Mouse (Mus musculus): ENCODE measurements at regions not wholly inside any gene's neighbourhood (a gene's known extent, or its start where the extent isn't known, plus 50 kb on each side); places are given as distances from the start of the nearest gene placed in this dataset.

DNA sequence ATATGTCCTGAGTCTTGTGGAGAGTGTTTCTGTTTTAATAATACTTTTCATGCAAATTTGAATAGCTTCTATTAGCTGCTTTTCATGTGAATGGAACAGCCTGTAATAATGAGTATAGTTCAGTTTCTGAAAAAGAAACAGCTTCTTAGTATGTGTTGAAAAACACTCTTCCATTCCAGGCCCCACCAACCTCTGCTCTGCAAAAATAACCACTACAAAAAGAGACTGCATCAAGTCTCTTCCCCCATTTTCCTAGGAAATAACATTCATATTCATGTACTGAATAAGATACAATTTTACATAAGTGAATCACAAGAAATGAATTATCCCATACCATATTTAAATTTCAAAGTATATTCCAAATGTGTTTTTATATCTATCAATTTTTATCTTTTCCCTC is 234.0 kb upstream of the Smlr1 start:
- Histone ChIP-seq H3K4me1 (no peaks in the 10 kb centered on the region), H3K27me3 (no peaks in the 10 kb centered on the region), H3K9ac (no peak overlapping the region), H3K4me3 (no peak overlapping the region), H3K9me3 (replicated peaks) (no peaks in the 10 kb centered on the region), H3K27ac (no peak overlapping the region), H3K36me3 (no peaks in the 10 kb centered on the region), H3K4me2 (replicated peaks) (no peak overlapping the region)
- ATAC-seq (ENCODE audit: low FRiP score), result no peak

- no peak overlapping the region for H3K4me3 ChIP-seq
- no peaks in the 10 kb centered on the region for H3K9me3 ChIP-seq (replicated peaks)
- no peak for ATAC-seq (ENCODE audit: low FRiP score)
- H3K9ac ChIP-seq, result no peak overlapping the region
- H3K4me2 ChIP-seq (replicated peaks), result no peak overlapping the region
- no peak overlapping the region for H3K27ac ChIP-seq
- H3K4me1 ChIP-seq, result no peaks in the 10 kb centered on the region
- WGBS, result 83% methylated on average over 5 of the region's 5 CpGs
- no peaks in the 10 kb centered on the region for H3K36me3 ChIP-seq
- no peaks in the 10 kb centered on the region for H3K27me3 ChIP-seq
Measured at GRCm38 (mm10) chr10:25768456-25768855, 232.4 kb upstream of the Smlr1 start.

DNA sequence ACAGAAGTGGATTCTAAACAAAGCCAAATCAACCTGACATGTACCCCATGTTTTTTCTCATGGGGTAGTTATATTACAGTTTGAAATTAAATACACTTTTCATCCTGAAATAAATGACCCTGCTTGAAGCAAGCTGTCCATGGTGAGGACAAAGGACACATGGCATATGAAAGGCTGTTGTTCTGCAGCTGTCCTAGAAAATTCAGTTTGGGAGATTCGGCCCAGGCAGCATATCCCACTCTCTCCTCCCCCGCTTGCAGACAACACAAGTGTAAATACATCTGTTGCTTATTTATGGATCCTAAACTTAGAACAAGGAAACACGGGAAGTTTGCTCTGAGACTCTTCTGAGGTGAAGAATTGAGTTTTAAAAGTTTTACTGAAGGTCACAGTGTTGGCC is 218.2 kb upstream of the Smlr1 start:
- Histone ChIP-seq H3K36me3 (no peaks in the 10 kb centered on the region), H3K4me2 (replicated peaks) (no peak overlapping the region), H3K9ac (no peak overlapping the region), H3K27me3 (no peaks in the 10 kb centered on the region), H3K4me3 (no peak overlapping the region), H3K9me3 (replicated peaks) (no peaks in the 10 kb centered on the region), H3K4me1 (no peaks in the 10 kb centered on the region), H3K27ac (no peak overlapping the region)
- 73% methylated on average over 3 of the region's 3 CpGs for WGBS
- no peak for ATAC-seq (ENCODE audit: low FRiP score)

GRCm38 (mm10) chr10:25742678-25743077 is 206.6 kb upstream of the Smlr1 start:
- ATAC-seq (ENCODE audit: low FRiP score), result no peak
- no peak overlapping the region for H3K4me2 ChIP-seq (replicated peaks)
- no peaks in the 10 kb centered on the region for H3K4me1 ChIP-seq
- no peaks in the 10 kb centered on the region for H3K27me3 ChIP-seq
- H3K27ac ChIP-seq, result no peak overlapping the region
- H3K4me3 ChIP-seq, result no peak overlapping the region
- H3K9me3 ChIP-seq (replicated peaks), result no peaks in the 10 kb centered on the region
- no peak overlapping the region for H3K9ac ChIP-seq
- H3K36me3 ChIP-seq, result no peaks in the 10 kb centered on the region
- WGBS, result 67% methylated on average over 3 of the region's 3 CpGs

- H3K4me3 ChIP-seq, result no peak overlapping the region
- ATAC-seq (ENCODE audit: low FRiP score), result no peak
- no peaks in the 10 kb centered on the region for H3K9me3 ChIP-seq (replicated peaks)
- H3K9ac ChIP-seq, result no peak overlapping the region
- 75% methylated on average over 2 of the region's 2 CpGs for WGBS
- no peaks in the 10 kb centered on the region for H3K36me3 ChIP-seq
- H3K27ac ChIP-seq, result no peak overlapping the region
- H3K27me3 ChIP-seq, result no peaks in the 10 kb centered on the region
- H3K4me2 ChIP-seq (replicated peaks), result no peak overlapping the region
- H3K4me1 ChIP-seq, result no peaks in the 10 kb centered on the region
Measured at GRCm38 (mm10) chr10:25740956-25741355, 204.9 kb upstream of the Smlr1 start.

- no peaks in the 10 kb centered on the region for H3K36me3 ChIP-seq
- no peaks in the 10 kb centered on the region for H3K9me3 ChIP-seq (replicated peaks)
- H3K4me3 ChIP-seq, result no peak overlapping the region
- no peaks in the 10 kb centered on the region for H3K4me1 ChIP-seq
- H3K27me3 ChIP-seq, result no peaks in the 10 kb centered on the region
- H3K9ac ChIP-seq, result no peak overlapping the region
- no peak for ATAC-seq (ENCODE audit: low FRiP score)
- no peak overlapping the region for H3K4me2 ChIP-seq (replicated peaks)
- H3K27ac ChIP-seq, result no peak overlapping the region
- 61% methylated on average over 3 of the region's 3 CpGs for WGBS
Measured at GRCm38 (mm10) chr10:25730470-25730869, 194.4 kb upstream of the Smlr1 start.

GRCm38 (mm10) chr10:25723966-25724365 is 187.9 kb upstream of the Smlr1 start:
- H3K4me3 ChIP-seq, result no peak overlapping the region
- no peak overlapping the region for H3K9ac ChIP-seq
- H3K36me3 ChIP-seq, result no peaks in the 10 kb centered on the region
- no peaks in the 10 kb centered on the region for H3K9me3 ChIP-seq (replicated peaks)
- H3K4me2 ChIP-seq (replicated peaks), result no peak overlapping the region
- WGBS, result 90% methylated on average over 1 of the region's 1 CpGs
- no peaks in the 10 kb centered on the region for H3K4me1 ChIP-seq
- no peak for ATAC-seq (ENCODE audit: low FRiP score)
- H3K27me3 ChIP-seq, result no peaks in the 10 kb centered on the region
- H3K27ac ChIP-seq, result no peak overlapping the region

DNA sequence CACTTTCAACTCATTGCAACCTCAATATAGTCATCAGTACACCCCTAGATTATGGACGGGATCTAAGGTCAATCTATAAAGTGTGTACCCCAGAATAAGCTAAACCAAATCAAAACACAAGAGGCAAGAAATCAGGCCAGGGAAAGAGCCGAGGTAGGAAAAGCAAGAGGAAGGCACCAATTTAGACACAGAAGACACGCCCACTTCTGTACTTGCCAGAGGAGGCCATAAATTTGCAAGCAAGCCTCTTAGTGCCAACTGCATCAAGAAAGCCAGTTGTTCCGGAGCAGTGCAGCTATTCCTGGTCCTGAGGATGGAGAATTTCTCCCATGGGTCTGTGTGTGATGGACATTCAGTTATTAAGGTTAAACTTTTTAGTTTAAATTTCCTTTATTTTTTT is 179.7 kb upstream of the Smlr1 start:
- Histone ChIP-seq H3K4me2 (replicated peaks) (no peak overlapping the region), H3K27me3 (no peaks in the 10 kb centered on the region), H3K4me1 (no peaks in the 10 kb centered on the region), H3K9ac (no peak overlapping the region), H3K36me3 (no peaks in the 10 kb centered on the region), H3K27ac (no peak overlapping the region), H3K9me3 (replicated peaks) (no peaks in the 10 kb centered on the region), H3K4me3 (no peak overlapping the region)
- WGBS, result 80% methylated on average over 4 of the region's 4 CpGs
- ATAC-seq (ENCODE audit: low FRiP score), result no peak

DNA sequence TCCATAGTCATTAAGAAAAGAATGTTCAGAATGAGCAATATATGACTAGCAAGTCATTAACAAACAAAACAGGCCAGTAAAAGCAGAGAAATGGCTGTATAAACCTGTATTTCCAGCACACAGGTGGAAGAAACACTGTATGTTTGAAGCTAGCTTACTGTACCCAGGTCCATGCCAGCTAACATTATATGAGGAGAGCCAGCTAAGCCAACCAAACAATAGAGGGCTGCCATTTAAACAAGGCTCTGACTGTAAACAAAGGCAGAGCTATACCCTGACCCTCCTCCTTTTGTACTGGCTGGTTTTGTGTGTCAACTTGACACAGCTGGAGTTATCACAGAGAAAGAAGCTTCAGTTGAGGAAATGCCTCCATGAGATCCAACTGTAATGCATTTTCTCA is 178.6 kb upstream of the Smlr1 start:
- Histone ChIP-seq H3K27me3 (no peaks in the 10 kb centered on the region), H3K9me3 (replicated peaks) (no peaks in the 10 kb centered on the region), H3K4me2 (replicated peaks) (no peak overlapping the region), H3K36me3 (no peaks in the 10 kb centered on the region), H3K4me1 (no peaks in the 10 kb centered on the region), H3K27ac (no peak overlapping the region), H3K9ac (no peak overlapping the region), H3K4me3 (no peak overlapping the region)
- ATAC-seq (ENCODE audit: low FRiP score), result no peak

- 68% methylated on average over 12 of the region's 12 CpGs for WGBS
- ATAC-seq (ENCODE audit: low FRiP score), result no peak
Measured at GRCm38 (mm10) chr10:25714041-25714440, 178.0 kb upstream of the Smlr1 start.

DNA sequence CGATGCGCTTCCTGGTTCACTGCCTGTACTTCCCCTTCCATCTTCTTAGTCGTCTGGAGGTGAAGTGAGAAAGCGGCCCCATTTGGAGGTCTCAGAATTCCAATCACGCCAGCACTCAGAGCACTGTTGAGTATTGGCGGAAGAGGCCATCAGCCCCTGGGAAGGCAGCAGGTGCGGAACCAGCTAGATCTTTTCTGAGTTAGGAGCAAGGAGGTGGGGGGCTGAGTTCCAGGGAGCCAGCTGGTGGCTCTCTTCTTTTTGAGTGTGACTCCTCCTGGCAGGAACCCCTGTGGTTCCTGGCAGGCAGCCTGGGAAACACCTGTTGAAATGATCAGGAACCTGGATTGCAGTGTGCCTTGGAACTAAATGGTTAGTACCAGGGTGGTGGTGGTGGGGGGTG is 171.9 kb upstream of the Smlr1 start:
- no peaks in the 10 kb centered on the region for H3K4me1 ChIP-seq
- H3K9me3 ChIP-seq (replicated peaks), result no peaks in the 10 kb centered on the region
- H3K9ac ChIP-seq, result no peak overlapping the region
- no peaks in the 10 kb centered on the region for H3K36me3 ChIP-seq
- no peak for ATAC-seq (ENCODE audit: low FRiP score)
- no peak overlapping the region for H3K4me3 ChIP-seq
- no peak overlapping the region for H3K27ac ChIP-seq
- H3K27me3 ChIP-seq, result no peaks in the 10 kb centered on the region
- H3K4me2 ChIP-seq (replicated peaks), result no peak overlapping the region
- 47% methylated on average over 7 of the region's 7 CpGs for WGBS

More at GRCm38 (mm10) chr10:25714041-25714440, 178.0 kb upstream of the Smlr1 start:
- Histone ChIP-seq H3K9me3 (replicated peaks) (no peaks in the 10 kb centered on the region), H3K9ac (no peak overlapping the region), H3K4me2 (replicated peaks) (no peak overlapping the region), H3K4me3 (no peak overlapping the region), H3K4me1 (no peaks in the 10 kb centered on the region), H3K36me3 (no peaks in the 10 kb centered on the region), H3K27ac (no peak overlapping the region), H3K27me3 (no peaks in the 10 kb centered on the region)

DNA sequence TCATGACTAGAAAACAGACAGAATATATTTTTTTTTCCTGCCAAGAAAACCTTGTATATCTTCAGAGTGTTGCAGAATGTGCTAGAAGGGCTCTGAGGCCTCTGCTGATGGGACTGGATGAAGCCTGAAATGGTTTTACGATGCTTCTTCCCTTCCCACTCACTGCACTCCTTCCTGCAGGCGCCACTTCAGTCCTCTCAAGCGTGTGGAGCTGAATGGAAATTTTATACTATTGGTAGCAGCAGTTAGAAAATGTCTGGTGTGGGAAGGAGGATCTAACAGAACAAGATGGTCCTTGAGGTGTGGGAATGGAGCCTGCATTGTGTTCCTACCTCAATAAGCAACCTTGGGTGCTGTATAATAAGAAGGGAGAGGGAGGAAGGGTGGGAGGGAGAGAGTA is 166.1 kb upstream of the Smlr1 start:
- H3K27ac ChIP-seq, result no peak overlapping the region
- ATAC-seq (ENCODE audit: low FRiP score), result no peak
- no peaks in the 10 kb centered on the region for H3K27me3 ChIP-seq
- H3K36me3 ChIP-seq, result no peaks in the 10 kb centered on the region
- H3K4me1 ChIP-seq, result no peaks in the 10 kb centered on the region
- H3K4me2 ChIP-seq (replicated peaks), result no peak overlapping the region
- 97% methylated on average over 3 of the region's 3 CpGs for WGBS
- no peak overlapping the region for H3K4me3 ChIP-seq
- no peaks in the 10 kb centered on the region for H3K9me3 ChIP-seq (replicated peaks)
- H3K9ac ChIP-seq, result no peak overlapping the region

DNA sequence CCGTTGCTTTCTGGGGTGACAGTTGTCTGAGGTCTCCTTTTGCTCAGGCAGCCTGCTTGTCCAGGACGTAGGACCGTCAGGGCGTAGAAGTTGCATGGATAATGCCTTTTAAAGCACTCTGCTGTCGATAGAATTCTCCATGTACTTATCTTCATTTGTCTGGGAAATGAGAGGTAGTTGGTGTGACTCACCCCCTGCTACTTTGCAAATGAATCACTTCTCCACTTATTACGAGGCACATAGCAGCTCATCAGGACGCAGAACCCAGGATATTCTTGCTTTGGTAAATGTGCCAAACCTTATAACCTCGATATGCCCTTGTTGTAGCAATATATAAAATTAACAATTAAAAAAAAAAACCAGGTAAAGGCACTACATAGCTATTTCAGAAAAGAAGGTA is 159.7 kb upstream of the Smlr1 start:
- no peak overlapping the region for H3K9ac ChIP-seq
- no peaks in the 10 kb centered on the region for H3K9me3 ChIP-seq (replicated peaks)
- H3K27ac ChIP-seq, result no peak overlapping the region
- no peak overlapping the region for H3K4me2 ChIP-seq (replicated peaks)
- no peak overlapping the region for H3K4me3 ChIP-seq
- H3K27me3 ChIP-seq, result no peaks in the 10 kb centered on the region
- H3K36me3 ChIP-seq, result no peaks in the 10 kb centered on the region
- no peaks in the 10 kb centered on the region for H3K4me1 ChIP-seq
- ATAC-seq (ENCODE audit: low FRiP score), result no peak
- 71% methylated on average over 8 of the region's 8 CpGs for WGBS

DNA sequence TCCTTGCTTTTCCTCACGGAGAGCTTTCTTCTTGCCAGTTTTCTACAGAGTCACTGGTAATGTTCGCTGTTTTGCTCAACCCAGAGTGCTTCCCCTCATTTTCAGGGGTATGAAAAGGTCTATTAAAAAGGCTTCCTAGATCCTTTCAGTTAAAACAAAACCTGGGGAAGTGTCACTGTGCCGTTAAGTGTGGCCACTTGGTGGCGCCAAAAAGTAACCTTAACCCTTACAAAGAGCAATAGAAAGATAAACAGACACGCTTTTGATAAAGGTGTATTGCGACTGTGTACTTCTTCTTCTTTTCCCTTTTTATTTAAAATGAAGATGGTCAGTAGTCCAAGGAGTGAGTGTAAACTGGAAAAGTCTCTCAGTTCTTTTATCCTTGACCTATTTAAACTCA is 145.2 kb upstream of the Smlr1 start:
- WGBS, result 21% methylated on average over 6 of the region's 6 CpGs
- H3K4me1 ChIP-seq, result peaks cover 5% of the 10 kb centered on the region; the same call in 1 of the 2 replicates
- no peaks in the 10 kb centered on the region for H3K27me3 ChIP-seq
- ATAC-seq (ENCODE audit: low FRiP score), result peak; percentile 59; the same call in 1 of the 2 replicates
- no peak overlapping the region for H3K4me2 ChIP-seq (replicated peaks)
- no peaks in the 10 kb centered on the region for H3K9me3 ChIP-seq (replicated peaks)
- H3K4me3 ChIP-seq, result no peak overlapping the region
- H3K27ac ChIP-seq, result no peak overlapping the region
- no peaks in the 10 kb centered on the region for H3K36me3 ChIP-seq
- no peak overlapping the region for H3K9ac ChIP-seq
